Mouse (Mus musculus): ENCODE data around the gene Pnldc1. TPM values are rescaled to one million over a fixed set of nuclear protein-coding genes. Genes with fewer than 3 reads are reported as not detected.
"Not testable (repeated sequence)": the region's sequence is repeated elsewhere in the genome, so short reads cannot be mapped to it uniquely, and the experiment has no call there.

The Pnldc1 gene
- total RNA-seq, 4 experiments from 2014 or later: 0.92 TPM; not detected in 3

DNA sequence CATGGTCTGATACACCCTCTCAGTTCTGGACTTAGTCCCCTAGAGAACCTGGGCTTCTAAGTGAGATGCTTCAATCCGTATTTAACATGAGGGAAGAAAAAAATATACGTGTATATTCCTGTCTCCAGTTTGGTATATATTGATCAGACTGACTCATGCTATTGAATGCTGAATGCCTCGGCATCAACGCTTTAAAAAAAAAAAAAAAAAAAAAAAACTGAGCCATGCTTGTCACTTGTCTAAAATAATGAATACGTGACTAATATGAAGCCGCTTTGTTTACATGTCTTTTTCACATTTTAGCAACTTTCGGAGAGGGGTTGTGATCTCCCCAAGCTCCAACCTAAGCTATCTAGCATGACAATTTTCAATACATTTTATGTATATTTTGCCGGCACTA, 361 bp upstream of the Pnldc1 start:
- DNase-seq (ENCODE audit: low spot score in 2 of 2): no peak

DNA sequence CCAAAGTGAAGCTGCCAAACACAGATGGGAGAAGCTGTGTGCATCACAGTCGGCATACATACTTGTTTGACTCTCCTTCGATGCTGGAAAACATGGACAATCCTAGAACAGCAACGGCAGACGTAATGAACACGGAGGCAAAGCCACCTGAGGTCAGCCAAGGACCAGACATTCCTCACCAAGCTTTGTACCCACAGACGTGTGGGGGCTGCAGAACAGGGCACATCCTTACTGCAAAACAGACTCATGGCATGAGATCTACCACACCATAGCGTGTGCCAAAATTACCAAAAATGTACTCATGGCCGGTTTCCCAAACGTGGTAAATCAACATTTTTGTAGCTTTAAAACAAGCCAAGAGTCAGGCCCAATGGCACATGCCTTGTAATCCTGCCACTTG, 3.6 kb downstream of the Pnldc1 start:
- DNase-seq (ENCODE audit: low spot score in 2 of 2): no peak

- DNase-seq (ENCODE audit: low spot score in 2 of 2): no peak
Measured at GRCm38 (mm10) chr17:12905810-12906209, 4.2 kb downstream of the Pnldc1 start.

- no peak for DNase-seq (ENCODE audit: low spot score in 2 of 2)
Measured at GRCm38 (mm10) chr17:12904349-12904748, 5.7 kb downstream of the Pnldc1 start.

DNA sequence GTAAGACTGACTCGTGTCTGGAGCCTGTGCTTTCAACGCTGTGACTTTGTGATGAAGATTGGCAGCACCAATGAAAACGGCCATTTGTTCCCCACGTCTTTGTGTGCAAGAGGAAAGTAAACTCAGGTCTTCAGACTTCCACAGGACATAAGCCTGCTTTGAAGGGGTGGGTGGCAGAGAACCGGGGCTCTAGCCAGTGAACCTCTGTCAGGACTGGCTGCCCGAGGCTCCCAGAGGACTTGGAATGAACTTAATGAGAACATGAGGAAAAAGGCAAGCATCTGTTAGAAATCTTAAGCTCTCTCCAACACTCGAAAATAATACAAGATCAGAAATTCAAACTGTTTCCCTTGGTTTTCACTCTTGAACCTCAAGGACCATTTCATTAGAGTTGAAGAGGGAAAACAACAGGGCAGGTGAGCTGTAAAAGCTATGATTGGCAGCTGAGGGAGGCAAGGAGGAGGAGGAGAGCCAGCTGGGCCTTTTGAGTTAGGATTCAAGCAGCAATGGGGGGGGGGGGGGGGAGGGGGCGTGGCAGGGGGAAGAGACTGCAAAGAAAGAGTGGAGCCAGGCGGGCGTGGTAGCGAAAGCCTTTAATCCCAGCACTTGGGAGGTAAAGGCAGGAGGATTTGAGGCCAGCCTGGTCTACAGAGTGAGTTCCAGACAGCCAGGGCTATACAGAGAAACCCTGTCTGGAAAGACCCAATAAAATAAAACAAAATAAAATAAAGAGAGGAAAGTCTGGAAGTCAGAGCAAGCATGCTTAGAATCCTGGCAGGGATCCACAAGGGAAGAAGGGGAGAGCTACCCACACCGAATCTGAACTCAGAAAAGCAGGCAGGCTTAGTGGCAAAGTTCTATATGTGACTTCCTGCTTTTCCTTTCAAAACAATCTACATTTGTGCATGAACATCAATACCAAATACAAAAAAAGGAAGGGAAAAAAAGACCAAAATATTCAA, 6.4 kb downstream of the Pnldc1 start:
- no peak for DNase-seq (ENCODE audit: low spot score in 2 of 2)

GRCm38 (mm10) chr17:12902291-12902690, 7.7 kb downstream of the Pnldc1 start:
- no peak for DNase-seq (ENCODE audit: low spot score in 2 of 2)

- DNase-seq (ENCODE audit: low spot score in 2 of 2): not testable (repeated sequence)
Measured at GRCm38 (mm10) chr17:12898607-12899006, 11.4 kb downstream of the Pnldc1 start.

GRCm38 (mm10) chr17:12897674-12898073, 12.4 kb downstream of the Pnldc1 start:
- no peak for DNase-seq (ENCODE audit: low spot score in 2 of 2)

GRCm38 (mm10) chr17:12892033-12892432, 18.0 kb downstream of the Pnldc1 start:
- DNase-seq (ENCODE audit: low spot score in 2 of 2): no peak

GRCm38 (mm10) chr17:12891054-12891453, 19.0 kb downstream of the Pnldc1 start:
- DNase-seq (ENCODE audit: low spot score in 2 of 2): no peak

- no peak for DNase-seq (ENCODE audit: low spot score in 2 of 2)
Measured at GRCm38 (mm10) chr17:12887021-12887775, 22.8 kb downstream of the Pnldc1 start.

DNA sequence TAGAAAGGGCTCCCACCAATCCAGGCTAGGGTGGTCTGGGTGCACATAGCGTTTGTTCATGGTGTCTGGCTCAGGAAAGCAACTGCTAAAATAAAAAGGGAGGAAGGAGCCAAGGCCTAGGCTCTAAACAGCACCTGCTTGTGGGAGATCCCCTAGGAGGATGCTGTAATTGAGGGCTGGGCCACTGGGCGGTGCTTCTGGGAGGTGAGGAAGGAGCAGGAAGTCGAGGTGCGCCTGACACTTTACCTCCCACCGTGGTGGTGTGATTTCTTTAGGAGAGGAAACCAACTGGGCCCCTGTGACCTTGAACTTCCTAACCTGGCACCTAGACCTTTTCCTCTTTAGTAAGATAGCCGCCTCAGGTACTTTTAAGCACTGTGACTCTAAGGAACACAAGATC, 23.4 kb downstream of the Pnldc1 start:
- no peak for DNase-seq (ENCODE audit: low spot score in 2 of 2)

DNA sequence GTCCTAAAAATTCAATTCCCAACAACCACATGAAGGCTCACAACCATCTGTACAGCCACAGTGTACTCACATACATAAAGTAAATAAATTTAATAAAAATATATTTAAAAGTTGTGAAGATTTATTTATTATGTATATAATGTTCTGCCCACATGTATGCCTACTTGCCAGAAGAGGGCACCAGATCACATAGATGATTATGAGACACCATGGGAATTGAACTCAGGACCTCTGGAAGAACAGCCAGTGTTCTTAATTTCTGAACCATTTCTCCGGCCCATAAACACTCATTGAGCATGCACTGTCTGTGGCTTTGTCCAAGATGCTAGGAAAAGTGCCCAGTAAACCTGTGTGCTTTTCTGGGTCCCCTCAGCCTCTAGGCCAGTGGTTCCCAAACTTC, 28.8 kb downstream of the Pnldc1 start:
- no peak for DNase-seq (ENCODE audit: low spot score in 2 of 2)

DNA sequence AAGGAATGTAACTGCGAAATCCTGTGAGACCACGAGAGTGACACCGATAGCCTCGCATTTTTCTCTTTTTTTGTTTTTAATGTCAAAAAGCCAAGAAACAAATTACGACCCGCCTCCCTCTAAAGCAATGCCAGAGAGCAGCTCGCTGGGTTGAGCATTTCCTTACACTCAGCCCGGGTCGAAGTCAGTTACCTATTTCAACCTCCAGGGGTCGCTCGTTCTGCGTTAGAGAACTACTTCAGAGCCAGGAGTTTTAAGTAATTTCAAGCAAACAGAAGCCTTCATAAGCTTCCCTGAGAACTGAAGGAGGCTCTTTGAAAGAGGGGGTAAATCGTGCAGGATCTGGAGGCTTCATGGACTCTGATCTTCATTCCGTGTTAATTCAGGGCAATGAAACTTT, 29.9 kb downstream of the Pnldc1 start:
- peak; percentile 68 to 70 for DNase-seq (ENCODE audit: low spot score in 2 of 2)

- no peak for DNase-seq (ENCODE audit: low spot score in 2 of 2)
Measured at GRCm38 (mm10) chr17:12875734-12876133, 34.3 kb downstream of the Pnldc1 start, which contains the start of gene Mrgprh. Gene Mrgprh, plus strand, starts transcription at chr17:12876034.

DNA sequence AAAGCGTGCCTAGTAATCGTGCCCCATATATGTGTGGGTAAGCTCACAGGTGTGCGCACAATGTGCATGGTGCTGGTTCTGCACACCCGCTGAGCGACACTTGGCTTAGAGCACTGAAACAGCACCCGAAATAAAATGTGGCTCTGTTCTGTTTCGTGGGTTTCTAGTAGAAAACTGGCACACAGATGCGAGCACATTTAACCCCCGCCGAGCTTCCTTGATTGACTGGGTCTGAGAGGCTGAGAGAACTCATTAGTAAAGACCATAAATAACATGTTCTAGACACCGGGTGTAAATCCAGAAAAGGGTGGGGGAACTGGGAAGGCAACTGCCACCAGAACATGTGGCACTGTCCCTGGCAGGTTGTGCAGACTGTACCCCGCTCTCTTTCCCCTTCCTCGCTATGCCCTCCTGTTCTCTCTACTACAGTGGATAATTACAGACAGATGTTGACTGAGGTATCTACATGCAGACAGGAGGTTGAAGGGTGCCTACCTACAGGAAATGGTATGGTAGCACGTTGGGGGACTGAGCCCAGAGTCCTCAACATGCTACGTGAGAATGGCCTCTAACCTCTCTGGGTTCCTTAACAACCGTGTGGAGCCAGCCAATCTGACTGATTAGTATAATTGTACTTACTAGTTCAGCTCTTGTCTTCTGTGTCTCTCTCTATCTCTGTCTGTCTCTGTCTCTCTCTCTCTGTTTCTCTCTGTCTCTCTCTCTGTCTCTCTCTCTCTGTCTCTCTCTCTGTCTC, 37.6 kb downstream of the Pnldc1 start:
- DNase-seq (ENCODE audit: low spot score in 2 of 2): no peak

DNA sequence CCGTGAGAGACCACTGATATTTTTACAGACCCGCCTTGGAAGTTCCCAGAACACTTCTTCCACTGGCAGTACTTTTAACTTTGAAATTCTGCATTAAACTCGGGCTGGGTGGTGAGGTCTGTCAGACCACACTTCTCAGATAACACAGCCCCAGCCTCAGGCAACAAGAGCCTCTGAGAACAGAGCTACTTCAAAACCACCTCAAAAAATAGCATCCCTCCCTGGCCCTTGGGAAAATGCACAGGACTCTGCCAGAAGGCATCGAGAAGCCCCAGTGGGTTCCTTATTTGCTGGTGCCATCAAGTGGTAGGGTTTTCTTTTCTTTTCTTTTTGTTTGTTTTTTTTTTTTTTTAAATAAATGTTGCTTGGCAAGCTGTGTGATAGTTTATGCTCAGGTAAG, 41.4 kb downstream of the Pnldc1 start:
- no peak for DNase-seq (ENCODE audit: low spot score in 2 of 2)

- no peak for DNase-seq (ENCODE audit: low spot score in 2 of 2)
Measured at GRCm38 (mm10) chr17:12868043-12868442, 42.0 kb downstream of the Pnldc1 start, which contains the start of gene Mas1. Gene Mas1, minus strand, starts transcription at chr17:12868143.

DNA sequence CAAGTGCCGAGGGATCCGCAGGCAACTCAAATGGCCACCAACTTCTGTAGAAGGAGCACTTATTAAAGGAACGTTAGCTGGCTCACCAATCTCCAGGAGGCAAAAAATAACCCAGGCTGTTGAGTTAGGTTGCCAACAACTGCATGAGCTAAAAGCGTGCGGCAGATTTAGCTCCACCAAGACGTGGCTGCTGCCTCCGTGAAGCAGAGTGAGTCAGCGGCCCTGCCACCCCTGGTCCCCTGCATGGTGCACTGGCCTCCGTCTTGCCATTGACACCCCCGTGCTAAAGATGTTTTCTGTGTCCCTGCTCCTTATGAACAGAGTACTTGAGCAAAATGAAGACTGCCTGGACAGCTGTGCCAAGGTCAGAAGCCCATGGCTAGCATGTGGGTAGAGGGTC, 43.2 kb downstream of the Pnldc1 start:
- DNase-seq (ENCODE audit: low spot score in 2 of 2): peak; percentile 37 to 43

DNA sequence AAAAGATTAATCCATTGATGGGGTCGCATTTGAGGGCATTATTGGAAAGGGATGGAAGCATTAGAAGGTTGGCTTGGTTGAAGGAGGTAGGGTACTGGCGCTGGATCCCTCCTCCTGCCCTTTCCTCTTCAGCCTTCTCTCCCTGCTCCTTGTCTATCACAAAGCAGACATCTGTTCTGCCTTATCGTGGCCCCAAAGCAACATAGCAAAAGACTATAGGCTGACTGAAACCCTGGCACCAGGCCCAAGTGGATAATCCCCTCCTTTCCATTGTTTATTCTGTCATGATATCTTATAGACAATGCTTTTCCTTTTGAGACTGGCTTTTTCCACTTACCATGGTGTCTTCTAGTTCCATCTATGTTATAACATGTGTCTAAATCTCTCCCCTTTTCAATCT, 44.6 kb downstream of the Pnldc1 start:
- DNase-seq (ENCODE audit: low spot score in 2 of 2): no peak

DNA sequence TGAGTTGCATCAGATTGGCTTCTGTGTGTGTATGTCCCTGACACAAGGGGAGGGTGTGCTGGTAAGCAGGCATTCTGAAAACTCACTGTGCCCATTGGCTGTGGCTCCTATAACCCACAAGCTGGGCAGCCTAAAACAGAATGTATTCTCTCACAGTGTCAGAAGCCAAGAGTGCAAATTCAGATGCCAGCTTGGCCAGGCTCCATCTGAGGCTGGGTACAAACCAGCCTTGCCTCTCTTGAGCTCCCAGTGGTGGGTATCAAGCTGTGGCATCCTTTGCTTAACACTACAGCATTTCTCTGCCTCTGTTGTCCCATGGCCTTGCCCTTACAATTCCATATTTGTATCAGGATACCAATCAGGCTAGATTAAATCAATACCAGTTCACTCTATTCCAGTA, 45.9 kb downstream of the Pnldc1 start:
- DNase-seq (ENCODE audit: low spot score in 2 of 2): no peak
